Mouse (Mus musculus) embryonic fibroblast, embryonic 13.5 days (primary cell): ENCODE results near the gene Hlx.

Source experiments
- CTCF ChIP-seq: IDR thresholded peaks from 2 replicates; pipeline ENCODE4 v1.5.1; 2011; ENCODE audit warnings: mild to moderate bottlenecking, control low read depth, low read length, moderate library complexity, borderline replicate concordance; ENCODE audit not compliant: insufficient read depth
- POLR2A ChIP-seq: IDR thresholded peaks from 2 replicates; pipeline ENCODE4 v1.6.1; 2011; ENCODE audit warnings: low read depth, mild to moderate bottlenecking, control low read depth, low read length, moderate library complexity

DNA sequence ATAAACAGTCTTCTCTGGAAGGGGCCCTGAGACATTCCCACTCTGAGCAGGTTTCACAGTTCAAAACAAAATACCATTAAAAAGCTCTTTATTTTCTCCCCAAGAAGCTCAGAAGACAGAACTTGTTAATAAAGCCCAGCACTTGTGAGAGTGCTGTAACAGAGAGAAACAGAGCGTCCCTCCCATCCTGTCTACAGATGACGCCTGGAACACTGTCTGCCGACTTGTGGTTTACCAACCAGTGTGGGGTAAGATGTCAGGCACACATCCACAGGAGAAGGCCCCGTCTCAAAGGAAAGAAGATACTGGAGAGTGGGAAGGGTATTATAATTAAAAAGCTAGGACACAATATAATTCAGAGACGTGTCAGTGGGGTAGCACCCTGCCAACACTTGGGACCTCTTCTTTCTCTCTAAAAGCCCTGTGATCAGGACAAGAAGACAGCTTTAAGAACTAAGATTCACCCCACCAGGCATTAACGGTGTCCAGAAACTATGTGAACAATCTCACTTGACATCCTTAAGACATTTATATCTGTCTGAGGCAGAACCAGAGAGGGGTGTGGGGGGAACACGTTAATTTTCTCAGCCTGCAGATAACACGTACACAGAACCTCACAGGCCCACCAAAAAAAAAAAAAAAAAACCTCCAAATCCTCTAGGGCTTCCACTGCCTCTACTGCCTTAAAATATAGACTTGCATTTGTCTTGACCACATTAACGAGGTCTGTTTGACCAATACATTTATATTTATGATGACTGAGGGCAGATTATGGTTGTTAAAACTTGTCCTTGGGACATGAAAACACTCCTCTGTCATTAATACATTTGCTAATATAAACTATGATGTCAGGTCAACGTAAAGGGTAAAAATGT is 49.1 kb upstream of the Hlx start:
- no peak for TF ChIP-seq CTCF
- no peak for TF ChIP-seq POLR2A
